Mouse (Mus musculus) brain, embryonic 14.5 days (tissue): Measurements from ENCODE around the gene Prr22. TPM values are rescaled to one million over a fixed set of nuclear protein-coding genes. Genes with fewer than 3 reads are reported as not detected.

Experiments used
- DNase-seq: peaks from one replicate; pipeline ENCODE4 v3.0.0-alpha.2; 2011; ENCODE audit warnings: low read depth
- CTCF ChIP-seq: fragments of 200-500 bp; IDR thresholded peaks from 2 replicates; pipeline ENCODE4 v1.5.1; 2012; ENCODE audit warnings: inconsistent platforms, mild to moderate bottlenecking, moderate library complexity, borderline replicate concordance; ENCODE audit not compliant: insufficient read depth, insufficient read length; ENCODE audit errors: extremely low read depth
- POLR2A ChIP-seq: fragments of 200-500 bp; IDR thresholded peaks from 2 replicates; pipeline ENCODE4 v1.6.1; 2012; ENCODE audit warnings: mild to moderate bottlenecking, inconsistent platforms, borderline replicate concordance; ENCODE audit not compliant: poor library complexity, insufficient read depth, insufficient read length, severe bottlenecking; ENCODE audit errors: extremely low read depth
- polyA plus RNA-seq: library from polyadenylated mRNA; depleted of rRNA; stranded (reverse); fragments of >200 nt; gene quantifications from 2 replicates; pipeline ENCODE4 v1.2.3, GENCODE M21; 2012

The Prr22 gene
- polyA plus RNA-seq, 1 experiment = 3.1 TPM

DNA sequence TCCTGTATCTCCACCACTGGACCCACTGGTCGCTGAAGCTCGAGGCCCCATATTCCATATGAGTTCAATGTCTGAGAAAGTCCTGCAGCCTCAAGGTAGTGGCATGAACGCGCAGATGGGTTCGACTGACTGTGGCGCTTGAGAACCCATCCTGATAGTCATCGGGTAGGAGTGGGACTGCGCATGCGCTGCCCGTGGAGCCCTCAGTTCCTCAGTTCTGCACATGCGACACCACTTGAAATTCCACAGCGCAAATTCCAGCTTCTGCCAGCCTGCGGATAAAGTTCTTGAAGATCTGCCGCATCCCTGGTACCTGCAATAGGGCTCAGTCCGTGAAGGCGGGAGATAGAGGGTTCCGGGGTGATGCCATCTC, 29.3 kb upstream of the Prr22 start:
- no peak for DNase-seq
- TF ChIP-seq CTCF (no peak), POLR2A (no peak)

DNA sequence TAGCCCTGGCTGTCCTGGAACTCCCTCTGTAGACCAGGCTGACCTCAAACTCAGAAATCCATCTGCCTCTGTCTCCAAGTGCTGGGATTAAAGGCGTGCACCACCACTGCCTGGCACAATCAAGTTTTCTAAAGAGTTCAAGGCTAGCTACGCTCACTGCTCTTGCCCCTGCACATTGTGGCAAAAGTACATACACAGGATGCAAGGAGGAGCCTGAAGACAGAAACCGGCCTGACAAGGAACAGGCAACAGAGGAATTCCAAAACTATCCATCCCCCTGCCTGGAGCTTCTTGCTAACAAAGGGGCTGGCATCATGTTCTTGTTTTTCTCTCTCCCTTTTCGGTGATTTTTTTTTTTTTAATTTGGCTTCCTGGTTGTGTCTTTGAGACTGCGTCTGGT, 25.9 kb upstream of the Prr22 start:
- DNase-seq = no peak
- TF ChIP-seq POLR2A = no peak
- TF ChIP-seq CTCF = no peak

- peak; percentile 89 for DNase-seq
These were observed 18.5 kb upstream of the Prr22 start for GRCm38 (mm10) chr17:56751404-56752072.

DNA sequence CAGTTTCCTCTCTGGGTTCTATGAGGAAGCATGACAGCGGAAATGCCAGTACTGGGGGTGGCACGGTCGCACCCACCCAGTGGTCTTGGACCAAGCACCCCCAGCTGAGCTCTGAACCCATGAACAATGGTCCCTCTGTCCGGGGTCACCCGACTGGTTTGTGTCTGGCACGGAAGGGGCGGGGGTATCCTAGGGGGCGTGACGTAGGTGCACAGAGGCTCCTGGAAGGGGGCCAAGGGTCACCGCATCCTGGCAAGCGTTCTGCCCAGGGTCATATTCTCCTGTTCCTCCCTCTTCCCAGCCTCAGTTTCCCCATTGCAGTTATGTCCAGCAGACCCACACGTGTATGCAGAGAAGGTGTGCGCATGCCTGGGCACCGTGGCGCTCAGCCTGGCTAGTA, 16.6 kb upstream of the Prr22 start:
- no peak for DNase-seq

More at GRCm38 (mm10) chr17:56751404-56752072, 18.5 kb upstream of the Prr22 start:
- TF ChIP-seq POLR2A (0 out of 2 replicates have a peak, but pooled peaks have one; percentile 52), CTCF (no peak)

GRCm38 (mm10) chr17:56754271-56755185, 15.5 kb upstream of the Prr22 start:
- DNase-seq = no peak
- TF ChIP-seq CTCF = no peak
- TF ChIP-seq POLR2A = no peak

More for the DNA sequence above, 16.6 kb upstream of the Prr22 start:
- no peak for TF ChIP-seq POLR2A
- no peak for TF ChIP-seq CTCF

DNA sequence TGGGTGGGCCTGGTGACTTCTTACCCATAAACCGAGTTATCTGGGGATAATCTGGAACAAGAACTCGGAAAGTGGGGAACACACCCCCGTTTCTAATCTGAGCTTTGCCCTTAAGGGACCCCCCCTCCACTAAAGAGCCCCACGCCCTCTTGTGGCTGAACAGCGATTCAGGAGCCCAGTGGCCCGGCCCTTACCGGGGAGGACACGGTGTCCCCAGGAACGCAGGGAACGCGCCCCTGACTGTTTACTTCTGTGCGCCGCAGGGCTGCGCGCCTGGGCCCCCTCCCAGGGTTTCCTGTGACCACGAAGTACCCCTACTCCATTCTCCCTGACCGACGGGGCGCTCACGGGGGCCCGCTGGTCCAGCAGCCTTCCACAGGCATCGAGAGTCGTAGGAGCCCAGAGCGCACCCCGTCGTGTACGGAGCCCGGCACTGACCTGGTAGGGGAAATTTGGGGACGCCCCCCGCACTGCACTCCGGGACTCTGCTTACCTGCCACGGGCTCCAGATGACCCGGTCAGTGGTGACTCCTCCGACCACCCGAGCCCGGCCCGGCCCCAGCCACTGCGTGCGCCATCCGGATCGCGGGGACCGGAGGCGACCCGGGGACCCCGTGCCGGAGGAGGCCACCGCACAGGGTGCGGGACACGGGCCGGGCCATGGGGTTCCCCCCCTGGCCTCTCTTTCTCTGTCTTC, 13.2 kb upstream of the Prr22 start:
- TF ChIP-seq CTCF (0 out of 2 replicates have a peak, but pooled peaks have one; percentile 26), POLR2A (no peak)
- DNase-seq = no peak

- TF ChIP-seq CTCF (no peak), POLR2A (no peak)
These were observed 12.5 kb upstream of the Prr22 start, which contains the start of gene Nrtn for GRCm38 (mm10) chr17:56757416-56758123. Gene Nrtn (minus strand): TSS chr17:56757530.

DNA sequence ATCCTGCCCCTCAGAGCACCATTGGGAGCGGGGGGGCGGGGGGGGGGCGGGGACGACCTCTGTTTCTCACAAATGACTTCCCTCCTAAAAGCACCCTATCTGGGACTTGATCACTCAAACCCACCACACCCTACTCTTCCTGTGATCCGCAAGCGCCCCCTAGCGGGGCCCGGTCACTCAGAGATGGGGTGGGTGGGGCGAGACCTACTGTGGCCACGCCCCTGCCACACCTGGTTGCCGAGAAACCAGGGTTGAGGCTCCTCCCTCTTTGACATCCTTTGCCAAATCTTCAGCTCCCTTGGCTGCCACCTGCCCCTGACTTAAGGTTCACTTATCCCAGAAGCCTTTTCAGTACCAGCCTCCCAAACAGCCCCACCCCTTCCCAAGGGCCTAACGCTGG, 11.9 kb upstream of the Prr22 start:
- DNase-seq = peak; percentile 37
- TF ChIP-seq POLR2A = no peak
- peak; percentile 44 for TF ChIP-seq CTCF

More at GRCm38 (mm10) chr17:56757416-56758123, 12.5 kb upstream of the Prr22 start, which contains the start of gene Nrtn:
- peak; percentile 69 for DNase-seq

DNA sequence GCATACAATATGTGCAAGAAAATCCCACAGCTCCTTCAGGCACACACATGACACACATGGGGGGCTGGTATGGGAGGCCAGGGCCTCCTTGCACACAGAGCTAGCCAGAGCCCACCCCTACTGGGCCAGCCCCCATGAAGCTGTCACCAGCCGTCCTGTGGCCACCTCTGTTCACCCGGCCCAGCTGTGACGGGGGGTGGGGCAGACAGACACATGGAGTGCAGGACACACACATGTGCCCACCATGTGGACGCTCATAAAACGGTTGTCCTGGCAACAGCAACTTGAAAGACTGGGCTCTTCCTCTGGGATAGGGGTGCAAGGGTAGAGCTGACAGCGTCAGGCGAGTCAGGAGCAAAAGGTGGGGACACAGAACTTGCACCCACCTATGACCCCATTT, 10.8 kb upstream of the Prr22 start:
- DNase-seq = no peak
- no peak for TF ChIP-seq POLR2A
- no peak for TF ChIP-seq CTCF

DNA sequence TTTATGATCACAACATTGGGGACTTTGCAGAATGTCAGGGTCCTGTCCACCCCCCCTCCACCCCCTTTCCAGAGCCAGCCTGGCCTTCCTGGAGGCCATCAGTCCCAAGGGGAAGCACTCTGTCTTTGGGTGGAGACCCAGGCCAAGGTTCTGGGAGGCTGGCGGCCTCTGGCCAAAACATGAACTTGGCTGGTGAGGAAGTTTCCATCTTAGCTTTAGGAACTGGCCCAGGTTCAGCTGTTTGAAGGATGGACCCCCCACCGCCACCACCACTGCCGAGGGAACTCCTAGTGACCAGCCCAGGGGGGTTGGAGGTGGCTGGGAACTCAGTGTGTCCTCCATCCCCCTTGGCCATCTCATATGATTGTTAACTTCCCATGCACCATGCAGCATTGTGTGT, 9.0 kb upstream of the Prr22 start:
- DNase-seq = no peak
- TF ChIP-seq CTCF (no peak), POLR2A (no peak)

DNA sequence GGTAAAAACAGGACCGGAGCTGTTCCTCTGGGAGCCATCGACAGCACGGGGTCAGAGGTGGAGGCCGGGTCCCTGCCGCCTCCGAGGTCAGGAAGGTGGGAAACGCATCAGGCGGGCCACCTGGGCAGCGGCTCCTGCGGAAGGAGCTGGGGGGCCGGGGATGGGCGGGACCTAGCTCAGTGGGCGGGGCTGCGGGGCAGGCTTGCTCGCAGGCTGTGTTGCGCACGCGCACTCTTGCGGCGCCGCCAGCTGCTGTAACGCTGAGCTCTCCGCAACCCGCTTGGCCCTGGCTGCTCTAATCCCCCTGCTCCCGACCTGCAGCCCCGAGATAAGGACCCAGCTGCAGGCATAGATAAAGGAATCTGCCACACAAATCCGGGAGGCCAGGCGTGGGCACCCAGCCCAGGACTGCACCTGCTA, 8.0 kb upstream of the Prr22 start:
- TF ChIP-seq CTCF (no peak), POLR2A (peak; percentile 58; the same call in 1 of the 2 replicates)

More for the DNA sequence above, 8.0 kb upstream of the Prr22 start:
- DNase-seq = peak; percentile 96
